Mouse (Mus musculus) cerebellum, adult 9-11 months (tissue): ENCODE data around the gene Grik1.

Experiments used
- DNase-seq: peaks from one replicate; pipeline ENCODE4 v3.0.0; 2022

Gene Grik1

DNA sequence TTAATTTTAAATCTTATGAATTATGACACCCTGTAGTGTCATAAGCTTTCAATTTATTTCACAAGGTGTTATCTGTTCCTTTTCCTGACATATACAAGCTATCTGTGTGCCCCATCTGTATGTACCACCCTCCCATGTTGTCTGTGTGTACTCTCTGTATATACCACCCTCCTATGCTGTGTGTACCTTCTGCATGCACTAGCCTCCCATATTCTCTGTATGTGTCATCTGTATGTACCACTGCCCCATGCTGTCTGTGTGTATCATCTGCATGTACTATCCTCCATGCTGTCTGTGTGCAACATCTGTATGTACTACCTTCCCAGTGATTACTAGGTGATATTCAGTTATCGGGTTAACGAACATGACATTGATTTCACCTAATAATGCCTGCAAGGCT lies 148.5 kb downstream of the Grik1 start:
- DNase-seq = no peak

DNA sequence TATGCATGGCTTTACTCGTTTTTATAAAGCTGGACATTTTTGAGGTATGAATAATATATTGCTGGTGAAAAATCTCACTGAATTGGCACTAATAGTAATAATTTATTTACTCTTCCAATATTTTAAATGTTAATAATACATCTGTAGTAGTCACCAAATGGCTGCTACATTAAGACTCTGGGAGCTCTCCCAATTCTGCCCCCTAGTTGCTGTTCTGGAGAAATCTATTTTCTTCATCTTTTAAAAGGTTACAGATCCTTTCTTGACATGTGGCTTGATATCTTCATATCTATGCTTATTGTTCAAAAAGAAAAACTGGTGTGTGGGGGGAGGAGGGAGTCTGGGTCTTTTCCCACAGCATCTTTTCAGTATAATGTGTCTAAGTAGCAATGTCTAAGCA lies 151.2 kb downstream of the Grik1 start:
- no peak for DNase-seq

DNA sequence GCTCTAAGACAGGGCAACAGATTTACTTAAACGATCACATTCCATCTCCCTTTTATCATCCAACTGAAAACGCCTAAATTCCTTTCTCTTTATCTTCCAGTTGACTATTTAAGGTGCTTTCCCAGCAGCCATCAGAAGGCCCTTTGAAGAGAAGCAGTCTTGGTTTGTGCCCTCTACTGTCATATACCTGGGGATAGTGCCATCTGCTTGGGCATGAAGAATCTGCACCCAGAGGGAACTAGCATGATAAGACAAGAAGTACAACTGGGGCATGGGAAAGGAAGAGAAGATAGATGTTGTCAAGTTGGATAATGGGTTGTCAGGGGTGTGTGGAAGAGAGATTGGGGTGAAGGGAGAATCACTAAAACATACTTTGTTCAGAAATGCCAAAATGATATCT lies 157.1 kb downstream of the Grik1 start:
- no peak for DNase-seq

DNA sequence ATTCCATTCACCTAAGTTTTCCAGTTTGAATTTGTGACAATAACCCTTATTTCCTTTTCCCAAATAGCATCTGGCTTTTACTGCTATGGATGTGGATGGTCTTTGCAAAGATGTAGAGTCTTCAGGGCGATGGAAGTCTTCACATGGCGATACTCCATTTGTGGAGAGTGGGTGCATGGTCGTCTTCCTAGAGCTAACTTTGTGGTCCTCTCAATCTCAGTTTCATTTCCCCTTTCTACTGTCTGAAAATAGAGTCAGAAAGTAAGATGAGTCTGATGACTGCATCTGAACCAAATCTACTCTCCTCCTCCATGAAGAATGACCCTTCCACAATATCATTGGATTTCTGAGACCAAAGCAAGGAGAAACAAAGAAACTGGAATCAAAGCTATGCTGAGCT lies 159.0 kb downstream of the Grik1 start:
- no peak for DNase-seq

DNA sequence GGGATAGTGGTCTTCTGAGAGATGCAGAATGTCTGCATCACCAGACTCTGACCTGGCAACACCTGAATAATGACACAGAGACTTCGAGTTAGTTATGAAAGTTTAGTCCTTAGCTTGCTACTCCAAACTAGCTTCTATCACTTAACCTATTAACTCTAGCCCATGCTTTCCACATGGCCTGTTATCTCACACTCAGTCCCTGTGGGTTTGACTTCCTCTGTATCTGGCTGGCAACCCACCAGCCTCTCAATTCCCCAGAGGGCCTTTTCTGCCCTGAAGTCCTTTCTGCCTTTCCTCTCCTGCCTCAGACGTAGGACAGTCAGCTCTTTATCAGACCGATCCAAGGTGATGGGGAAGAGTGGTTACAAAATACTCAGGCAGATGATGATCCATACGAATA lies 165.0 kb downstream of the Grik1 start:
- DNase-seq = no peak

DNA sequence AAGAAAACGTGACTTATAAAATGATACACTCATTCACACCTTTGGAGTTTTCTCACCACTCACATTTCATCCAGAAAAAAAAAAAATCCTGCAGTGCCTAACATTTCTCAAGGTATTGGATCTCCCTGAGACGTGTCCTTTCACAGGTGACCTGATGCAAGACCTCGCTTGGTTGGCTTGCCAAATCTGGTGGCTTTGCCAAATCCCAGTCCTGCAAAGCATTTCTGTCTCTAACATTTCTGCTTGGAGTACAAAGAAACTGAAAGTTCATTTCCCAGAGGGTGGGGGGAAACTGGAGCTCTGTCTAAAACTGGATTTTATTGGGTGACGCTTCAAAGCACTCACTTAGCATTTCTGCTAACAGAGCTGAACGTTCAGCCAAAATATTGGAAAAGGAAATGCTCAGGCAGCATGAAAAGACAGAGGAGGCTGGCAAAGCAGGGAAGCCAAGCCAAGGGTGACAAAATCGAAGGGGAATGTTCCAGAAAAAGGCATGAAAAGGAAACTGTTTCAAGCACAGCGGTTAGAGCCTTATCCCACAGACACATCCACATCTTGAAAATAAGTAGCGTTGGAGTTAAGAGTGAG lies 177.4 kb downstream of the Grik1 start:
- peak; percentile 18 for DNase-seq

DNA sequence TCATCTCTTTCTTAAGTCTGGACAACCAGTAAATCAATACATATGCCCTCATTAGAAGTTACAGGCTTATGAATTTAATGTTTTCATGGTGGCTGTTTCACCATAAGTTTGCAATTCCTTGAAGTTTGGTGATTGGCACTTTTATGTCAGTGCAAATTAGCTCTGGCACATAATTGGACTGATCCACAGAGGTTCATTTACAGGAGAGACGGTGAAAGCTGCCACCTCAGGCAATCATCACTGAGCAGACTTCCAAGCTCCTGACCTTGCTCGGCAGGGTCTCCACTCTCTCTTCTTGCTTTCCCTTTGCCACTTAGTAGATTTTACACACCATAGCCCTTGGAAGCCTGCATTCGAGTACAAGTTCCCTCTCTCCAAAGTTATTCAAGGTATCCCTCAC lies 178.6 kb downstream of the Grik1 start:
- no peak for DNase-seq

DNA sequence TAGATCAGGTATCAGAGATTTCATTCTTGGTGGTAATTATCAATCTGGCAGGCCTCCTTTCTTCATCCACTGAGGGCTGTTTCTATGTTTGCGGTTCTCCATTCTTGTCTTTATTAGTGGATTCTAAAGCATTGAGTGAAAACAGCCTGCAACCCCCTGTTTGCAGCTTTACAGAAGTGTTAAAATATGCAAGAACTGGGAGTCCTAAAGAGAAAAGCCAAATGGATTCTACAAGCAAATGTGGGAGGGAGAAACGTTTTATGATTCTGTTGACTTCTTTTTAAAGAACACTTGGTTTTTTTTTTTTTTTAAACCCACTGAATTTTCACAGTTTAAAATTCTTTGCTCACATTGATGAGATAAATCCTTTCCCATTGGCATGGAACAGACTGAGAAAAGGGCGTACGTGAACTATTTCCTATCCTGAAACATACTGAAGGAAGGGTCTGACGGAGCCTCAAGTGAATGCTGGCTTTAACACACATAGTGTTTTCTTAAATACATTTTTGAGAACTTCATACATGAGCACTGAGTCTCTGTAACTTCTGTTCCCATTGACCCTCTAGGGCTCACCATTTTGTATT lies 195.8 kb downstream of the Grik1 start:
- no peak for DNase-seq

DNA sequence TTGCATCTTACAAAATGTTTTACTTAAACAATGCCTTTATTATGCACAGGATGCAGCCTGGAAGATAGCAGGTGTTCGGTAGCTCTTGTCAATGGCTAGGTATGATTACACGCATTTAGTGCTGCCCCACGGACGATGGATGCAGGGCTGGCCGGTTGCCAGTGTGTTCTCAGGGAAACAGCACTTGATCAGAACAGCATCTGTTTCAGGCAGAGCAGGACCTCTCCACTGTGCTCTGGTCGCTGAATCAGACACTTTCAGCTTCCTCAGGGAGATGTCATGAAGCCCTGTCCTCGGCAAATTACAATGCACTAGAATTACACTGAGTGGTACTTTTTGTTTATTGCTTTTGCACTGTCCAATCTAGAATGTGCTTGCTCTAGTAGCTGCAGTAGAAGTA lies 202.8 kb downstream of the Grik1 start:
- no peak for DNase-seq

DNA sequence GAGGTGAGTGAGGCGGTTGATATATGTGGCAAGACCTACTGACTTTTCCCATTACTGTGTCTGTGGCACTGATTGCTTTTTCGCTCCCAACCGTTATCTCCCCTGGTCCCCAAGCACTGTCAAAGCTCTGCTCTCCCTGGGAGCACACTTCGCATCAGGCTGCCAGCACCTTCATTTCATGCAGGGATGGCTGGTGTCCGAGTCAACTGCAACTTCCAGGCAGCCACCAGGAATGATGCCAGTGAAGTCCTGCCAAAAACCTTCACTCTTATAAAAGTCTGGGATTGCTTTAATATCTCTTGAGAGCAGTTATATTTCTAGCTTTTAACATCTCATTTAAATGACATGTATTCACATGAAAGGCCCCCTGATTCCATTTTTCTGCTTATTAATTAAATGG lies 215.3 kb downstream of the Grik1 start:
- no peak for DNase-seq

DNA sequence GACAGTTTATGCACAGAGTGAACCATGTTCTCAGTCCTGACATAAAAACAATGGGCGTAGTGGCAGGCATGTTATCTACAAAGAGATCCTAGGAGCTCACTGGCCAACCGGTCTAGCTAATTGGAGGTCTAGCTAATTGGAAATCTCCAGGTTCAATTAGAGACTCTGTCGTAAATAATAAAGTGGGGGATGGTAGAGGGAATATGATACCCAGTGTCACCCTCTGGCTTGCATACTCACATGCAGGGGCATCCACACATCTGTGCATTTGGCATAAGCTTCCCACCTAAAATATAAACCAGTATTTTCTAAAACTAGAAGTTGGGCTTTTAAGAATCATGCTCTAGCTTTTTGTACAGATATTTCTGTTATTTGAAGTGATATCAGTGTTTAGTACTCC lies 229.1 kb downstream of the Grik1 start:
- DNase-seq = no peak

DNA sequence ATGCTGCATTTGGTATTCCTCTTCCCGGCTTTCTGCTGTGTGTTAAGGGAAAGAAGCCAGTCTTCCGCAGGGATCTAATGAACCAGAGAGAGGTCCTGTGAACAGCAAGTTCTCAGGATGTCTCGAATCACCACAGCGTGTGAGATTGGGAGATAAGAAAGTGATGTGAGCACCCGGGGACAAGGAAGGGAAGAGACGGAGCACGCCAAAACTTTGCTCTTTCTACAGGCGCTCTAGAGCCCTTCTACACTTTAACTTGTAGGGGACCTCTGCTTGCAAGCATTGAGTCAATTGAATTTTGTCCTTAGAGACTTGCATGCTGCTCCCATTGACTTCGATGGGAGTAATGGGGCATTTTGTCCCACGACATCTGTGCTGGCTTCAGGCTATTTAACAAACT lies 241.9 kb downstream of the Grik1 start:
- no peak for DNase-seq

DNA sequence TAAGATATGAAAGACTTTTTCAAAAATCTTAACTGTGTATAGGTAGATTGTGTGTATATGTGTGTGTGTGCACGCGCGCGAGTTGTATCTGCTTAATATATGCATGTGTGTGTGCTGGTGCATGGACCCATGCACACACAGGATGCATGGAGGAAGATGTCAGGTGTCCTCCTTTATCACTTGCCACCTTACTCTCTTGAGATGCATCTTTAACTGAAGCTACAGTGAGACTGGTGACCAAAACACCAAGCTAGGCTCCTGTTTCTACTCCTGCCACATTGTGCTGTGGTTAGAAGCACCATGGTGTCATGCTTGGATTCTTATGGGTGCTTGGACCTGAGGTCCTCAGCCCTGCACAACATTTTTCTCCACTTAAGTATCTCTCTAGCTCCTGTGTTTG lies 245.7 kb downstream of the Grik1 start:
- no peak for DNase-seq

DNA sequence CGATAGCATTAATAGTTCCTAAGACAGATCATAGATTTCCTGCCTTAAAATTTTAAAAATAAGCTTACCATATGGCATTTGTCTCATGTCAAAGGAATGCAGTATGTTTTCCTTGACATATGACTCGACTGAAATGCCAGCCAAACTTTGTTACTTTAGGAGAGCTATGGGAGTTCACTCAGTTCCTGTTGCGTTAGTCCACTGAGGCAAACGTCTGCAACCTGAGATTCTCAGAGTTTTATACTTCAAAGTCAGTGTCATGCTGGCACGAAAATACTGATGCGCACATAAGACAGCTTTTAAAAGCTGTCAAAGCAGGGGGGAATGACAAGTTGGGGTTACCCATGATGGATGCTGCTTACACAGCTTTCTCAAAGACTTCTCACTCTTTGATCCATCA lies 247.6 kb downstream of the Grik1 start:
- no peak for DNase-seq

DNA sequence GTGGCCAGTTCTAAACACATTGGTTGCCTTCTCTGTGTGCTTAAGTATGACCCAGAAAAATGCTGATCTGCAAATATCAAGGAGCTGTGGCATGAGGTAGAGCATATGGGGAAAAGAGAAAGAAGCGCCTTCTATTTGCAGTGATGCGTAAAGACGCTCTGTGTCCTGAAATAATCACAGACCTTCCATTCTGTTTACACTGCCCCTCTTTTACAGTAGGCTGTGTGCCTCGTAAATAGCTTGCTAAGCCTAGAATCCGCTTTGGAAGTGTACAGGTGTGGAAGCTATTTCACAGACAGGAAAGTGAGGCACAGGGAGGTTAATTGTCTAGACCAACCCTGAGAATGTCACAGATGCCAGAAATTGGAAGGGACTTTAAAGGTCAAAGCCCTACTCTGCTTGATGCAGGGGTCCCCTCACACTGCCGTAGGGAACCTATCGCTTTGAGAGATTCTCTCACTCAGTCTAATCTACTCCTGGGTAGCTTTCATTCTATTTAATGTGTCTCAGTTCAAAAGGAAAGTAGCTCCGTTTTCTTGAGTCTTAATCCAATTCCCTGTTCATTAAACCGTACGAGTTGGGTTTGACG lies 251.5 kb downstream of the Grik1 start:
- DNase-seq = no peak

DNA sequence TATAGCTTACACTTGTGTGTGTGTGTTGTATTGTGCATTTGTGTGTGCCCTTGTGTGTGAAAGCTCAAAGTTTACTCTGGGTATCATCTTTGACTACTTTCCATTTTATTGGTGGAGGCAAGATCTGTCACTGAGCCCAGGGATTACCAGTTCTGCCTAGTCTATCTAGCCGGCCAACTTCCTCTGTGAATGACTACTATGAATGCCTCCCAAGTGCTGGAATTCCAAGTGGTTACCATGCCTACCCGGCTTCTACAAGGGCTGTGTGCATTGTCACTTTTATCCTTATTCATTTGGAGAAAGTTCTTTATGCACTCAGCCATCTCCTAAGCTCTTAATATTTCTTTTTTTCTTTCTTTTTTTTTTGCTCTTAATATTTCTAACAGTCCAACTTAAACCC lies 301.3 kb downstream of the Grik1 start:
- no peak for DNase-seq

DNA sequence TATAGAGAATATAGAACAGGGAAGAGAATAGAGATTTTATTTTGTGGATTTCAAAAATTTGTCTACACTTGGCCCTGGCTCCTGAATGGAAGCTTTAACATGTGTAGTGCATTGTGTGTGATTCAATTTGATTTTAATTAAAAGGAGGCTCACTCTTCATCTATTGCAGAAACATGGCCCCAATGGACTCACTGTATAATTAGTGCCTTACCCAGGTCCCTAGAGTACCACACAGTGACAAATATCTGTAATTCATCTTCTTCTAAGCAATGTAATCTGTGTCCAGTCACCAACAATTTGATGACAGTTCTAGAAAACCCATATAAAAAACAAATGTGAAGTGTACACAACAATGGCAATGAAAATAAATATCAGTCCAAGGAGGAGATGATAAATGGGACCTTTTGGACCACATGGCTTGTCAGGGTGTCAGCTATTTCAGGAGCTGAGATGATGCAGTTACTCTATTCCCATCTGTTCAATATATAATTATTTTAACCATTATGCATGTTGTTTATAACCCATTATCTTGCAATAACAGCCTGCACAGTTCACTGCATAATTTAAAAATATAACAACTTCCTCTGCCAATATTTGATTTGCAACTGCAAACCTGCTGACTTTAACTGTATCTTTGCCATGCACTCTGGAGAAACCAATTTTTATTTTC lies 305.7 kb downstream of the Grik1 start:
- no peak for DNase-seq

DNA sequence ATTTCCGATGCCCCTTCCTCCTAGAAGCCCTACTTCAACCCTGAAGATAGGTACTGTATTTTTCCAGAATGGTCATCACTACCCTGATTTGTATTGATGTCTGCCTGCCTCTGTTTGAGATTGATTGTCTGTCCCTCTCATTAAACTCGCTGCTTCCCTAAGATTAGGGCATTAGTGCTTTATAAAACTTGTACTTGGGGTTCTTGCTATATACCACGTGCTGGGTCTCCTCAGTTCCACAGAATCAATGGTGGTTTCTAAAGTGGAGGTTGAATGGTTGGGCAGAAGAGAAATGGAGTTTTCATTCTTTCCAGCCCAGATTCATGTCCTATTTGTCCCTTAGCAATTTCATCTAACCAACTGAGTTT lies 316.0 kb downstream of the Grik1 start:
- no peak for DNase-seq

DNA sequence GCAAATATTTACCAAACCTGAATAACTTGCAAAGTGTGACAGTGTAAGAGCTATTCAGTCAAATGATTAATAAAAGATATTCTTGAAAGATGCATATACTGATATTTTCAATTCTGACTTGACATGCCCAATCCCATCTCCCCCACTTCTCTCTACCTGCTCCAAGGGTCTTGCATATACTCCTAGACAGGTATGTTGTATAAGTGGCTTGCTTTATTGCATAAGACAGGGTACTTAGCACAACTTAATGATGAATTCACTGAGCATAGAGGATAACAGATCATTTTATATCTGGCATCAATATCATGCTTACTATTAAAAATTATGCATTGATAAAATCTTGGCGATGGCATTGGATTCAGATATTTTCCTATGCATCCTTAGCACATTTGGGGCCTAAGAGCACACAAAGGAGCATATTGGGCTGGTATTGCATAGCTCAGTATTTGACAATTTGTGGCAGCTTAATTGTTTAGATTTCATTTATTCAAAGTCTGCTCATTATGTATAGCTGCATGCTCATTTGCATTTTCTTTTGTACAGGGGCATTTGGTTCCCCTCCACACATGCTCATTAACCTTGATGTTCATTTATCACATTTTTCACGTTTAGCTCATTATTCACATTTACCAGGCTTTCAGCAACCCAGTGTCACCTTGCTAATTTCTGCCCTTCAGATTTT lies 316.5 kb downstream of the Grik1 start:
- no peak for DNase-seq

DNA sequence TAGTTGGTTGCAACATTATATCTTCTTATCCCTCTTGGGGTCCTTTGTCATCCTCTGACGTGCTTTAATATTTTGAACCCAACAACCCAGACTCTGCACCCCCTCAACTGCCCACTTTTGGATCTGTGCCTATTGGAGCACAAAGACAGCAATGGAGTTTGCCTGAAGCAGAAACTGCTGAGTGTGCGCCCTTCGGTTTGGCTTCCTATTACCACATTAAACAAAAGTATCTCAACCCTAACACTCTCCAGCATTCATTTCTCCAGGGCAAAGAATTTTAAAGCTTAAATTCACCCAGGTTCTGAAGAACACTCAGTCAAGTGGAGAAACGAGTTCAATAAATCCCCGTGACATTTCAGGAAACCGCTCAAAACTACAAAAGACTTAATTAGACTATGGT lies 318.2 kb downstream of the Grik1 start:
- DNase-seq = no peak

DNA sequence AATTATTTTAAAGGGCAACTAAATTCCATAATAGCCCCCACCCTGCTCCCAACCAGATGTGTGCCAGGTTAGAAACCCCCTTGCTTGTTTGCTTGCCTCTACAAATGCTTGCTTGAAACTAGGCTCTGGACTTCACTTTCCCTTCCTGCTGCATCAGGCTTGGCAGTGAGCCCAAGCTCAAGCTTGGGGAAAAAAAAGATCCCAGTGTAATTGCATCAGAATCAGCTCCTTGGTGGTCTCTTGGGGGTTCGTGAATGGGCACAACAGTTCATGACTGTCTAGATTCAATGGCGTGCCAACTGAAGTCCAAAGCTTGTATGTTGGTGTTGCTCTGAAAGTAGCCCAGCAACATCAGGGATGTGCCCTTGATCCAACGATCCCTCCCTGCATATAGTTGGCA lies 320.1 kb downstream of the Grik1 start:
- DNase-seq = no peak

DNA sequence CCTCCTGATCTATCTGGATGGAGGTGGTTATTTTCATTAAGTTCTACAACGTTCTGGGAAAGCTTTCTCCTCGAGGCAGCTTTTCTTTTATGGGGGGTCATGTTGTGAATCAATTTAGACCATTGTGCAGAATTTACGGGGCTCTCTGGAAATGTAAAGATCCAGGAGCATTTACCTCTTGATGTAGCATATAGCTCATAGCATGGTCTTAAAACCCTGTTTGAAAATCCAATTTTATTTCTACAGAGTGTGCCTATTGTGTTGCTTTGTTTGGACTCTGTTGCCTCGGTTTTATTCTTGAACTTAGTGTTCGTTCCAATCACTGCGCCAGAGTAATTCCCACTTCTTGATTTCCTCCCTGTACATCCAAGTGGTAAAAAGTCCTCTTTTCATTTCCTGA lies 328.6 kb downstream of the Grik1 start:
- DNase-seq = no peak

DNA sequence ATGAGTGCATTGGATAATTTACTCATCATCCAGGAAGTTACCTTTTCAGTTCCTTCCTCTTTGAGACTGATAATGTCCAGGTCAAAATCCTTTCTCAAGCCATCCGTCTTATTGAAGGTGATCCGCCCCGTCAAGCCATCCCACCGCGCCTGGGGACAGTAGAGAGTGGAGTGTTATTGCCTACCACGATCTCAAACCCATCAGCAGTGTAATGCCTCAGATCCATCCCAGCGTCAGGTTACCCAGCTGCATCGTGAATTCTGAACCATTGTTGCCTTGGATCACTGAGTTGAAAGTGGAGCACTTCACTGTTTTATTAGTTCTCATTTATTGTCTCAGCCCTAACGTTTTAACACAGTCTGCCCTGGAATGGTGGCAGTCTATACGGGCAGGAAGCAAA lies 332.6 kb downstream of the Grik1 start:
- no peak for DNase-seq

DNA sequence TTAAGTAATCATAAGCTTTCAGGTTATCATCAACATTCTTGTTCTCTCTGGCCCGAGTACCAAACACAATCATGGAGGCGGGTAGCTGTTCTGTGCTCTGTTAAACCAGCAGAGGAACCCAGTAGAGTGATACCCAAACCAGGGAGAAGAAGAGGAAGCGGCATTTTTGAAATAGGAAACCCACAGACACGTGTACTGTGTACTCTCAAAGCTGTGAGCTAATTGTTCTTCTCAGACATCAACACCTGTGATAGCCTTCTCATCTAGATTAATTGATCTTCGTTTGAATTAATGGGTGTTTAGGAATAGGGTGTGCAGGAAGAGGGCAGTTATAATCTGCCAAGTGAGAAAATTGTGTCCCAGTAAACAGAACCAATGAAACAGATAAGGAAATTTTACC lies 333.9 kb downstream of the Grik1 start:
- no peak for DNase-seq
